Mouse (Mus musculus): ENCODE results near the gene Mapkapk5.
"Not testable (repeated sequence)": the region's sequence is repeated elsewhere in the genome, so short reads cannot be mapped to it uniquely, and the experiment has no call there.

Mapkapk5 gene

DNA sequence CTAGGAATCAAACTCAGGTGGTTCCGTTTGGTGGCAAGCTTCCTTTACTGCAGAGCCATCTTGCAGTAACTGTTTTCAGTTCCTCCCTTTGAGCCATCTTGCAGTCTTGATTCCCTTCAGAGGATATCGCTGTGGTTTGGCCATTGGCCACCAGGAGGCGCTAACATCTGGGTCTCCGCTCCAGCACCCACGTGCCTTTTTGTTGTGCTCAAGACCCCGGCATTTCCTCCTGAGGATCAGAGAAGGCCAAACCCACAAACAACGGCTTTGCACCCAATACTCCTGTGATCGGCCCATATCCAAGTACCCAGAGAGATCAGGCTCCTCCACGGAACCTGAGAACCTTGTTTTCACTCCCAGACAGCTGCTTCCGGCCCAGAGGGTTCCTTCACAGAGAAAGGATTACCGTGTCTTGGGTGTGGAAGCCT is 18.8 kb upstream of the Mapkapk5 start:
- intact Hi-C loops (cut with DNase I), result loop anchor here (1.0 kb wide), 1 partner anchor 38 kb away; no protein-coding TSS in a partner anchor

DNA sequence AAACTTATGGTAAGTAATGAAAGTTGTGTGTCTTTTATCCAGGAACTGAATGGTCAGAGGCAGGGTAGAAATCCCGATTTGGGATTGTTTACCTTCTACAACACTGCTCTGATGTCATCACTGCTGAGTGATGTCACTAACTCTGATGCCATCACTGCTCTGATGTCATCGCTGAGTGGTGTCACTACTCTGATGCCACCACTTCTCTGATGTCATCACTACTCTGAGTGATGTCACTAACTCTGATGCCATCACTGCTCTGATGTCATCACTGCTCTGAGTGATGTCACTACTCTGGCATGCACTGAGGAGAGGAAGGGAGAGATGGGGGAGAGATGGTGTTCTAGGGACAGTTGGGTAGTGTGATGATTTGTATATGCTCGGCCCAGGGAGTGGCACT is 16.7 kb upstream of the Mapkapk5 start:
- intact Hi-C loops (cut with DNase I), result no loop called here

GRCm38 (mm10) chr5:121549196-121549595 is 3.5 kb upstream of the Mapkapk5 start:
- intact Hi-C loops (cut with DNase I), result loop anchor here (5.0 kb wide), 1 partner anchor 53 kb away; no protein-coding TSS in a partner anchor

- intact Hi-C loops (cut with DNase I), result loop anchor here (5.0 kb wide), 1 partner anchor 55 kb away; no protein-coding TSS in a partner anchor
Observed at GRCm38 (mm10) chr5:121547084-121547483, 1.4 kb upstream of the Mapkapk5 start.

GRCm38 (mm10) chr5:121546530-121546895 is 808 bp upstream of the Mapkapk5 start:
- intact Hi-C loops (cut with DNase I), result loop anchor here (5.0 kb wide), 1 partner anchor 56 kb away; no protein-coding TSS in a partner anchor

- intact Hi-C loops (cut with DNase I), result loop anchor here (5.0 kb wide), 1 partner anchor 57 kb away; no protein-coding TSS in a partner anchor
Observed at GRCm38 (mm10) chr5:121544910-121545792, 554 bp downstream of the Mapkapk5 start, which contains the start of the genes Adam1a and Gm42878. Gene Adam1a, minus strand, starts transcription at chr5:121545482. Gene Gm42878, minus strand, starts transcription at chr5:121545482.

DNA sequence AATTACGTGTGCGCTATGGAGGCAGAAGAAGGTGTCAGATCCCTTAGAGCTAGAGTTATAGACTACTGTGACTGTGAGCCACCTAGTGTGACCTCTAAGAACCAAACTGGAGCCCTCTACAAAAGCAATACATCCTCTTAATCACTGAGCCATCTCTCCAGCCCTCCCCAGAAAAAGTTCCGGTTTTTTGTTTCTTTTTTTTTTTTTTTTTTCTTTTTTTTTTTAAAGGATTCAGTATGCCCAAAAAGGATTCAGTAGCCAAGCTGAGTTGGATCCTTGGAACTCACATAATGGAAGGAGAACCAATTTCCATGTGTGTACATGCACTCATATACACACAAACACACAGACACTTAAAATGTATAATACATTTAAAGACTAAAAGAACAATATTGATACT is 2.3 kb downstream of the Mapkapk5 start:
- intact Hi-C loops (cut with DNase I), result no loop called here

DNA sequence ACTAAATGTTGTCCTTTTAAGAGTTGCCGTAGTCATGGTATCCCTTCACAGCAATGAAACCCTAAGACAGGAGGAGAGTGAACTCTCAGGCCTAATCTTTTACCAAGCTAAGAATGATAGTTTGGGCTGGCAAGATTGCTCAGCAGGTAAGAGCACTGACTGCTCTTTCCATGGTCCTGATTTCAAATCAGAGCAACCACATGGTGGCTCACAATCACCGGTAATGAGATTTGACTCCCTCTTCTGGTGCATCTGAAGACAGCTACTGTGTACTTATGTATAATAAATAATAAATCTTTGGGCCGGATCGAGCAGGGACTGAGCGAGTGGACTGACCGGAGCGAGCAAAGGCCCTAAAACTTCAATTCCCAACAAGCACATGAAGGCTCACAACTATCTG is 4.5 kb downstream of the Mapkapk5 start:
- intact Hi-C loops (cut with DNase I), result no loop called here

GRCm38 (mm10) chr5:121540066-121540465 is 5.6 kb downstream of the Mapkapk5 start:
- intact Hi-C loops (cut with DNase I), result no loop called here

DNA sequence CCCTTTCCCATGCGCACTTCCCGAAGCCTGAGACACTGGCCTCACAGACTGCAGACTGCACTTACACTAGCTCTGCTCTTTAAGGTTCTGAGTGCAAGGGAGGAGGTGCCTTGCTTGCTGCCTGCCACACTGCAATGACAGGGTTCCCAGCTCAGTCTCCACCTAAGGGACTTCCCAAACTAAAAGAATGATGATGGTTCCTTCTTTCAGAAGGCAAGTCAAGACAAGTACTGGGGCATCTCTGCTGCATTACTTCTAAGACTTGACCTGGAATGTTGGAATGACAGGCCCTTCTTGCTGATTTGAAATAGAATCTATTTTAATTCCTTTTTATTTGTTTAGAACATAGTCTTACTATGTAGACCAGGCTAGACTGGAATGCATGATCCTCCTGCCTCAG is 8.1 kb downstream of the Mapkapk5 start:
- intact Hi-C loops (cut with DNase I), result no loop called here

DNA sequence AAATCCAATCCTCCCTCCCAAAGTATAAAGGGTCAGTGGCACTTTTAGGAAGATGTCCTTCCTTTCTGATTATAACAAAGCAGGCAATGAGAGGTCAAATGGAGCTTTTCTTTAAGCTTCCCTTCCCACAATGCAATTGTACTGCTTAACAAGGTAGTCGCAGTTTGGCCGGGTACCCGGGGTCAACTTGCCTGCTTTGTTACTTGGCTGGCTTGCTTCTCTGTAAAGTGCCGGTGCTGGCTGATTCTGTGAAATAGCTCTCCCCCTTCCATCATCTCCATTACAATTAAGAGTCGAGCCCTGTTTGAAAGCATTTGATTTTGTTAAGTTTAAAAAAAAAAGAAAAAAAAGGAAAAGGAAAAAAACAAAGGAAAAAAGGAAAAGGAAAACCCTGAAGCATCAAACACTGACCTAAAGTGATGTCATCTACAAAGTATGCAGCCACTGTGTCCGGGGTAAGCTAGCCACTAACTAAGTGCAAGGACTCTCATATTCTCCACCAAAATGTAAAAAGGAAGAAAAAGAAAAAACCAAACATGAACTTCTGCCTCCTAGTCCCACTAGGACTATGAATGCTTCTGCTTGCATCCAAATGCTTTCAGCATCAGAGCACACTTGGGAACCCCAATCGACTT is 8.7 kb downstream of the Mapkapk5 start:
- intact Hi-C loops (cut with DNase I), result no loop called here

- intact Hi-C loops (cut with DNase I), result no loop called here
Observed at GRCm38 (mm10) chr5:121535116-121535515, 10.6 kb downstream of the Mapkapk5 start.

GRCm38 (mm10) chr5:121534521-121534920 is 11.2 kb downstream of the Mapkapk5 start:
- intact Hi-C loops (cut with DNase I), result no loop called here

DNA sequence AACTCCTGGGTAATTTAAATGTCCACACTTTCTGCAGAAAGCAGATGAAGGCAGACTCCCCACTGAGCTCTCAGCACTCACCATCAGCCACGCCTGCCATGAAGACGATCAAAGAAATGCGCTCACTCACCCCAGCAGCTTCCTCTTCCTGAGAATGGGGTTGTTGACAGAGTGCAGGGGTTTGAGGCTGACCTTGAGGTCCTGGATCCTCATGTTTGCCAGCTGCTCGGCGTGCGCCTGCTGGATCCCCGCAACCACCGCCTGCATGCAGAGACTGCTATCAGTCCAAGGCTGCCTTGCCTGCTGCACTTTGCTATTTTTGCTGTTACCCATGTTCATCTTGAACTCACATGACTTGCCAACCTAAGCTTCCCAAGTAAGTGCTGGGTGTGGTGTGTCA is 18.7 kb downstream of the Mapkapk5 start:
- intact Hi-C loops (cut with DNase I), result no loop called here

- intact Hi-C loops (cut with DNase I), result no loop called here
Observed at GRCm38 (mm10) chr5:121526526-121526925, 19.2 kb downstream of the Mapkapk5 start.

GRCm38 (mm10) chr5:121525774-121526450 is 19.8 kb downstream of the Mapkapk5 start:
- intact Hi-C loops (cut with DNase I), result no loop called here

DNA sequence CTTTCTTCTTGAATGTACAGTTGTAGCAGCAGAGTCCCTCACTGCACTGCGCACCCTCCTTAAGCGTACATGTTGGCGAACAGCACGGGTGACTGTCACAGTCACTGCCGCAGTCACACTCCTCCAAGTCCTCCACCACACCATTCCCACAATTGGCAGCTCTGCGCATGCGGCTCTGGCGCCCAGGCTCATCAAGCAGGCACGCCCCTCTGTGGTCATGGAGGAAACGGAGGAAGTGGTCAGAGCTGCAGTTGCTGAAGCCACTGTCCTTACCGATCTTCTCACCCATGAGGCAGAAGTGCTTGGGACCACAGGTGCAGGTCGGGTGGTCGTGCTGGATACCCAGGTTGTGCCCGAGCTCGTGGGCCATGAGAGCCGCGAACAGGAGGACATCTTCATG is 25.9 kb downstream of the Mapkapk5 start:
- intact Hi-C loops (cut with DNase I), result not testable (repeated sequence)

DNA sequence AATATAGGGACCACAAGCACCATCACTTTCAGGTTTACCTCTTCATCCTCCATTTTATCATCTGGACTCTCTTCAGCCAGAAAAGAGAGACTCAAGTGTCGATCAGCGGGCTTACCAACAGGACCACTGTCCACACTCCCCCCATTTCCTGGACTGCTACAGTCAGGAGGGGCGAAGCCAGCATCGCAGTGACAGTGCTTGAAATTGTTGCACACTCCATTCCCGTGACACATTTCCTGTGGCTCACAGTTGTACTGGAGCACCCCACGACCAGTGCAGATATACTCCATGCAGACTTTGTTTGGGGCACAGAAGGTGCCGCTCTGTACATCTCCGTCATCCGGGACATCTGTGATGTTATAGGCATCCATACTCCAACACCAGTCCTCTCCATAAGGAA is 26.7 kb downstream of the Mapkapk5 start:
- intact Hi-C loops (cut with DNase I), result no loop called here

GRCm38 (mm10) chr5:121510009-121510408 is 35.7 kb downstream of the Mapkapk5 start:
- intact Hi-C loops (cut with DNase I), result no loop called here

- intact Hi-C loops (cut with DNase I), result no loop called here
Observed at GRCm38 (mm10) chr5:121506846-121507245, 38.9 kb downstream of the Mapkapk5 start.

DNA sequence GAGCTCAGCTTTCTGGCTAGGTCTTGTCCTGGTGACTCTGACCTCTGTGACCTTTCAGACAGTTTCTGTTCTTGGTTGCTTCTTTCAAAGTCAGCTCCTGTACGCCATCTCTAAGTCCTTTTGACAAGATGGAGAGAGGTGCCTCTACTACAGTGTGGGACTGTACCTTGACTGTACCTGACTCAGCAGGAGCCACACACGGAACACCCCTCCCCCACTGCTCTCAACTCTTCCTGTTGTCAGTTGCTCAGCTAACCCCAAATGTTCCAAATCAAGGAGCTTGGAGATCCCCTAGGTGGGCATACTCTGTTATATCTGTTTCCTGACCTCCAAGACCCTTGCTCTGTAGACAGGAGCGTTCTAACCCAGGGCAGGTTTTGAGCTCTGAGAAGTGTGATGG is 42.5 kb downstream of the Mapkapk5 start, which contains the start of gene Adam1b:
Gene Adam1b, minus strand, starts transcription at position 205 of the 400 bp plus-strand sequence.
- intact Hi-C loops (cut with DNase I), result no loop called here

Measured in adrenal gland (tissue).